Mouse (Mus musculus) CH12.LX (cell line): ENCODE measurements around the gene Gabra2. TPM values are rescaled to one million over a fixed set of nuclear protein-coding genes. Genes with fewer than 3 reads are reported as not detected.

Source experiments
- DNase-seq: peaks from one replicate; pipeline ENCODE4 v3.0.0-alpha.2; 2013; ENCODE audit errors: extremely low read depth
- H3K27ac ChIP-seq: 2 replicates; pipeline ENCODE4 v1.5.1; 2012; ENCODE audit warnings: low read depth, mild to moderate bottlenecking, control low read depth, moderate library complexity; ENCODE audit not compliant: insufficient read depth
- H3K27me3 ChIP-seq: replicated peaks from 2 replicates; pipeline ENCODE3; 2012; ENCODE audit warnings: inconsistent platforms
- H3K36me3 ChIP-seq, 2 experiments: replicated peaks in 1 of 2; 2 replicates each; pipeline versions ENCODE3 to v1.6.1; 2012; ENCODE audit warnings: inconsistent platforms in 1 of 2, low read length in 1 of 2, mild to moderate bottlenecking in 1 of 2, mixed read lengths in 1 of 2, moderate library complexity in 1 of 2; ENCODE audit not compliant: control insufficient read depth in 1 of 2, insufficient read depth in 1 of 2
- H3K4me1 ChIP-seq, 2 experiments: 2 replicates each; pipeline ENCODE4 v1.6.1; 2012; ENCODE audit warnings: inconsistent platforms in 1 of 2, moderate library complexity in 1 of 2; ENCODE audit not compliant: insufficient read depth in 2 of 2, control insufficient read depth in 1 of 2
- H3K4me2 ChIP-seq: 2 replicates; pipeline ENCODE4 v1.6.1; 2012; ENCODE audit warnings: low read depth, mild to moderate bottlenecking, control low read depth; ENCODE audit not compliant: poor library complexity, insufficient read depth, severe bottlenecking
- H3K4me3 ChIP-seq, 3 experiments: fragments of 150-350 bp in 1 of 3; sonication (generic) in 1 of 3; replicated peaks in 1 of 3; 2 replicates each; pipeline versions ENCODE3 to v1.5.1; 2011 to 2012; ENCODE audit warnings: low read depth in 2 of 3, low read length in 2 of 3, mild to moderate bottlenecking in 2 of 3, moderate library complexity in 2 of 3, control low read depth in 1 of 3, improper control_type of control experiment in 1 of 3, inconsistent platforms in 1 of 3, mixed read lengths in 1 of 3; ENCODE audit not compliant: poor library complexity in 1 of 3
- H3K79me2 ChIP-seq: replicated peaks from 2 replicates; pipeline ENCODE4 v1.6.1; 2012; ENCODE audit warnings: mild to moderate bottlenecking, moderate library complexity; ENCODE audit not compliant: control insufficient read depth, poor library complexity, insufficient read depth, severe bottlenecking; ENCODE audit errors: extremely low read depth
- H3K9ac ChIP-seq: 2 replicates; pipeline ENCODE4 v1.6.1; 2012; ENCODE audit warnings: low read depth, mild to moderate bottlenecking, control low read depth, moderate library complexity; ENCODE audit not compliant: insufficient read depth
- H3K9me3 ChIP-seq: replicated peaks from 2 replicates; pipeline ENCODE3; 2012; ENCODE audit warnings: low read length, inconsistent platforms, mixed read lengths
- BHLHE40 ChIP-seq: IDR thresholded peaks from 2 replicates; pipeline ENCODE4 v1.6.1; 2011; ENCODE audit warnings: mild to moderate bottlenecking, low read depth, low read length, improper control_type of control experiment
- CHD2 ChIP-seq: IDR thresholded peaks from 2 replicates; pipeline ENCODE4 v1.6.1; 2011; ENCODE audit warnings: low read length, improper control_type of control experiment
- E2F4 ChIP-seq: IDR thresholded peaks from 2 replicates; pipeline ENCODE4 v1.6.1; 2011; ENCODE audit warnings: low read depth, low read length, improper control_type of control experiment; ENCODE audit not compliant: insufficient replicate concordance
- EP300 ChIP-seq: IDR thresholded peaks from 2 replicates; pipeline ENCODE4 v1.6.1; 2011; ENCODE audit warnings: low read length, improper control_type of control experiment
- ETS1 ChIP-seq: conservative IDR thresholded peaks from 2 replicates; pipeline ENCODE4 v1.6.1; 2012; ENCODE audit warnings: low read depth, mild to moderate bottlenecking, inconsistent platforms, low read length, improper control_type of control experiment, moderate library complexity
- JUND ChIP-seq: conservative IDR thresholded peaks from 2 replicates; pipeline ENCODE4 v1.6.1; 2011; ENCODE audit warnings: low read depth, low read length, improper control_type of control experiment
- KAT2A ChIP-seq: IDR thresholded peaks from 2 replicates; pipeline ENCODE4 v1.6.1; 2012; ENCODE audit warnings: low read length, improper control_type of control experiment, inconsistent platforms; ENCODE audit not compliant: insufficient replicate concordance
- MAFK ChIP-seq: IDR thresholded peaks from 2 replicates; pipeline ENCODE4 v1.6.1; 2011; ENCODE audit warnings: low read length, improper control_type of control experiment; ENCODE audit not compliant: insufficient replicate concordance
- MAX ChIP-seq: IDR thresholded peaks from 2 replicates; pipeline ENCODE4 v1.6.1; 2011; ENCODE audit warnings: low read length, improper control_type of control experiment
- MAZ ChIP-seq: IDR thresholded peaks from 2 replicates; pipeline ENCODE4 v1.6.1; 2012; ENCODE audit warnings: low read depth, mild to moderate bottlenecking, inconsistent platforms, low read length, improper control_type of control experiment, moderate library complexity
- MEF2A ChIP-seq: IDR thresholded peaks from 2 replicates; pipeline ENCODE4 v1.6.1; 2014; ENCODE audit warnings: low read depth, mild to moderate bottlenecking, inconsistent platforms, low read length, improper control_type of control experiment, borderline replicate concordance
- MYC ChIP-seq: IDR thresholded peaks from 2 replicates; pipeline ENCODE4 v1.6.1; 2011; ENCODE audit warnings: low read depth, mild to moderate bottlenecking, improper control_type of control experiment, low read length
- NRF1 ChIP-seq: IDR thresholded peaks from 2 replicates; pipeline ENCODE4 v1.6.1; 2014; ENCODE audit warnings: low read depth, mild to moderate bottlenecking, inconsistent platforms, low read length, improper control_type of control experiment, moderate library complexity
- PAX5 ChIP-seq: IDR thresholded peaks from 2 replicates; pipeline ENCODE4 v1.6.1; 2012; ENCODE audit warnings: low read length, inconsistent platforms, mixed read lengths
- RAD21 ChIP-seq: IDR thresholded peaks from 2 replicates; pipeline ENCODE4 v1.6.1; 2011; ENCODE audit warnings: low read depth, mild to moderate bottlenecking, low read length, improper control_type of control experiment, moderate library complexity
- TBP ChIP-seq: conservative IDR thresholded peaks from 2 replicates; pipeline ENCODE4 v1.6.1; 2011; ENCODE audit warnings: low read depth, low read length, improper control_type of control experiment
- USF2 ChIP-seq: conservative IDR thresholded peaks from 2 replicates; pipeline ENCODE4 v1.6.1; 2011; ENCODE audit warnings: low read depth, low read length, improper control_type of control experiment
- ZC3H11A ChIP-seq: IDR thresholded peaks from 2 replicates; pipeline ENCODE4 v1.6.1; 2012; ENCODE audit warnings: low read depth, mild to moderate bottlenecking, inconsistent platforms, low read length, improper control_type of control experiment
- ZMIZ1 ChIP-seq: IDR thresholded peaks from 2 replicates; pipeline ENCODE4 v1.6.1; 2012; ENCODE audit warnings: low read depth, mild to moderate bottlenecking, inconsistent platforms, low read length, improper control_type of control experiment
- dilution Hi-C: fragments of 300-500 bp; cut with MboI; formaldehyde crosslinking; loops from 2 replicates; pipeline ENCODE4 v1.14.3; 2020; ENCODE audit warnings: low sequenced_read_pairs; ENCODE audit not compliant: extremely low pct_unique_long_range_greater_than_20kb, extremely low pct_ligation_motif_present
- in situ Hi-C: fragments of 300-500 bp; cut with MboI; formaldehyde crosslinking; loops from 3 replicates; pipeline ENCODE4 v1.14.3; 2019; ENCODE audit warnings: low sequenced_read_pairs, low pct_ligation_motif_present, low pct_unique_long_range_greater_than_20kb, mixed read lengths
- polyA plus RNA-seq: library from polyadenylated mRNA; unstranded; fragments of >175 nt; gene quantifications from 2 replicates; pipeline ENCODE4 v1.2.1, GENCODE M21; 2012; ENCODE audit warnings: low read depth; ENCODE audit not compliant: insufficient read length
- total RNA-seq, 2 experiments: library from RNA; depleted of rRNA; stranded (reverse); fragments of 300-350 nt in 1 of 2; fragments of >200 nt in 1 of 2; gene quantifications; 2 replicates each; pipeline ENCODE4 v1.2.3; 2012 to 2014

Gene Gabra2
- total and polyA plus RNA-seq, 3 experiments: not detected

DNA sequence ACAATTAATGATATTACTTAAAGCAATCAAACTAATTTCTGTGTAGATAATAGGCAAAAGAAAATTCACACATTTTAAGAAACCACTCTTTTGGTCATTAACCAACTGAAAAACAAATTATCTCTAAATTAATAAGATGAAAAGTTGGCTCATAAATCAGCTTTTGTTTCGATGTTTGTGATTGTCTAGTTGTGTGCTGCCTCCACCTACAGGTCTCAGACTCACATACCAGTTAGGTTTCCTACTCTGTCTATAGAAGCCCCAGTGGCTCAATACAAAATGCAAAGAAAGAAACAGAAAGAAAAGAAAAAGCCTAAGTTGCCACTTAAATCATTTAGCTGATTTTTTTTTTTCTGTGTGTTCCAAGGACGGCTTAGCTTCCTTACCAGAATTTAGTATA lies 1.8 kb downstream of the Gabra2 start:
- H3K9me3 ChIP-seq: peaks cover 33% of the 10 kb centered on the region
- DNase-seq: no peak
- dilution Hi-C loops (no loop called here), in situ Hi-C loops (no loop called here)
- no peak overlapping the region for H3K27ac ChIP-seq
- TF ChIP-seq CHD2 (no peak), ETS1 (no peak), TBP (no peak), MYC (no peak)
- H3K9ac ChIP-seq: no peak overlapping the region
- no peaks in the 10 kb centered on the region for H3K79me2 ChIP-seq
- no peak overlapping the region for H3K4me2 ChIP-seq
- H3K27me3 ChIP-seq: no peaks in the 10 kb centered on the region
- H3K36me3 ChIP-seq: no peaks in the 10 kb centered on the region
- no peak overlapping the region for H3K4me3 ChIP-seq
- H3K4me1 ChIP-seq: no peaks in the 10 kb centered on the region

DNA sequence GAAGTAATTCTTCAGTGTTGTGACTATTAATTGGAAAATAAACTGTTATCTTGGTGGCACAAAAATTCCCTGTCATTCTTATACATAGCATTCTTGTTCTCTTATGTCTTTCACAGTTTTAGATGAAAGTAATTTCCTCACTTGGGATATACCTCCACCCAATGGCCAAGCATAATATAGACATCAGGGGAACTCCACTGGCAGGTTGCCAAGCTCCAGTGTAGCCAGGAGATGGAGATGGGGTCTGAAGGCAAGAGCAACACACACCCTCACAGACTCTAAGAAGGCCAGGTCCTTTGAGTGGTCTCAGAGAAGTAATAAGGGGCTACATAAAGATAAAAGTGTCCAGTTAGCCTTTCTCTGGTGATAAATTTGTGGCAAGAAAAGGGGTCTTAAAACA lies 3.2 kb downstream of the Gabra2 start:
- H3K4me3 ChIP-seq: no peak overlapping the region
- H3K9ac ChIP-seq: no peak overlapping the region
- H3K36me3 ChIP-seq: no peaks in the 10 kb centered on the region
- H3K4me2 ChIP-seq: no peak overlapping the region
- no peak overlapping the region for H3K27ac ChIP-seq
- no peaks in the 10 kb centered on the region for H3K27me3 ChIP-seq
- no peak for TF ChIP-seq PAX5
- no peak for TF ChIP-seq TBP
- TF ChIP-seq USF2: no peak
- no peak for TF ChIP-seq JUND
- no peak for TF ChIP-seq CHD2
- no peak for TF ChIP-seq EP300
- no peak for TF ChIP-seq RAD21
- TF ChIP-seq E2F4: no peak
- no peak for TF ChIP-seq KAT2A
- no peak for TF ChIP-seq ZC3H11A
- no peak for TF ChIP-seq BHLHE40
- no peak for TF ChIP-seq MAZ
- no peak for TF ChIP-seq MEF2A
- no peak for TF ChIP-seq ZMIZ1
- in situ Hi-C loops: no loop called here
- DNase-seq: no peak
- dilution Hi-C loops: no loop called here
- H3K9me3 ChIP-seq: peaks cover 30% of the 10 kb centered on the region
- no peaks in the 10 kb centered on the region for H3K79me2 ChIP-seq
- H3K4me1 ChIP-seq: no peaks in the 10 kb centered on the region

DNA sequence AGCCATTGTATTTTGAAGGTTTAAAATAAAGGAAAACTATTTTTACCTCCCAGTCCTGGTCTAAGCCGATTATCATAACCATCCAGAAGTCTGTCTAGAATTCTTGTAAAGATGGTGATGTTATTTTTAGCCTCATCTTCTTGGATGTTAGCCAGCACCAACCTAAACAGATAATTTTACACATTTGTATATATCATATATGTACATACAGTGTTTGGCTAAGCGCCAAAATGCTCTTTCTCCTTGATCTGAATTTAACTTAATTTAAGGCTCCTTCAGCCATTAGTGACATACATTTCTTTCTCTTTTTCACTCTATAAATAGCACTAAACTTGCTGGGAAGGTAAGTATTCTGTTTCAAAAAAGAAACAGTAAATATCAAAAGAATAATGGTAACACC lies 3.7 kb downstream of the Gabra2 start:
- no peaks in the 10 kb centered on the region for H3K36me3 ChIP-seq
- in situ Hi-C loops: no loop called here
- TF ChIP-seq MAFK (no peak), MEF2A (no peak), MAX (no peak), NRF1 (no peak), CHD2 (no peak), USF2 (no peak)
- no peaks in the 10 kb centered on the region for H3K4me1 ChIP-seq
- H3K27me3 ChIP-seq: no peaks in the 10 kb centered on the region
- dilution Hi-C loops: no loop called here
- no peak for DNase-seq
- H3K79me2 ChIP-seq: no peaks in the 10 kb centered on the region
- no peak overlapping the region for H3K27ac ChIP-seq
- peaks cover 27% of the 10 kb centered on the region for H3K9me3 ChIP-seq
- no peak overlapping the region for H3K4me2 ChIP-seq
- no peak overlapping the region for H3K4me3 ChIP-seq
- H3K9ac ChIP-seq: no peak overlapping the region
